Mouse (Mus musculus): ENCODE measurements around the gene Prkar2a.

The Prkar2a gene

GRCm38 (mm10) chr9:108692226-108693041 lies 3.3 kb downstream of the Prkar2a start:
- peak; percentile 74 for DNase-seq (ENCODE audit: extremely low spot score)

- no peak for DNase-seq (ENCODE audit: extremely low spot score)
These were observed 4.8 kb downstream of the Prkar2a start for GRCm38 (mm10) chr9:108693946-108694345.

GRCm38 (mm10) chr9:108694533-108694932 lies 5.4 kb downstream of the Prkar2a start:
- DNase-seq (ENCODE audit: extremely low spot score) = no peak

GRCm38 (mm10) chr9:108702476-108702875 lies 13.4 kb downstream of the Prkar2a start:
- DNase-seq (ENCODE audit: extremely low spot score) = no peak

GRCm38 (mm10) chr9:108703373-108704110 lies 14.4 kb downstream of the Prkar2a start:
- peak; percentile 20 for DNase-seq (ENCODE audit: extremely low spot score)

GRCm38 (mm10) chr9:108704591-108704990 lies 15.5 kb downstream of the Prkar2a start:
- no peak for DNase-seq (ENCODE audit: extremely low spot score)

- no peak for DNase-seq (ENCODE audit: extremely low spot score)
These were observed 18.1 kb downstream of the Prkar2a start for GRCm38 (mm10) chr9:108707212-108707611.

- no peak for DNase-seq (ENCODE audit: extremely low spot score)
These were observed 19.7 kb downstream of the Prkar2a start for GRCm38 (mm10) chr9:108708833-108709232.

GRCm38 (mm10) chr9:108710767-108711166 lies 21.7 kb downstream of the Prkar2a start:
- no peak for DNase-seq (ENCODE audit: extremely low spot score)

- no peak for DNase-seq (ENCODE audit: extremely low spot score)
These were observed 27.1 kb downstream of the Prkar2a start for GRCm38 (mm10) chr9:108716199-108716598.

GRCm38 (mm10) chr9:108723751-108724150 lies 34.6 kb downstream of the Prkar2a start:
- no peak for DNase-seq (ENCODE audit: extremely low spot score)

- no peak for DNase-seq (ENCODE audit: extremely low spot score)
These were observed 37.0 kb downstream of the Prkar2a start for GRCm38 (mm10) chr9:108726116-108726515.

GRCm38 (mm10) chr9:108729050-108729449 lies 39.9 kb downstream of the Prkar2a start:
- DNase-seq (ENCODE audit: extremely low spot score) = no peak

GRCm38 (mm10) chr9:108732462-108732861 lies 43.3 kb downstream of the Prkar2a start:
- DNase-seq (ENCODE audit: extremely low spot score) = no peak

GRCm38 (mm10) chr9:108734626-108735025 lies 45.5 kb downstream of the Prkar2a start:
- DNase-seq (ENCODE audit: extremely low spot score) = no peak

- no peak for DNase-seq (ENCODE audit: extremely low spot score)
These were observed 50.1 kb downstream of the Prkar2a start for GRCm38 (mm10) chr9:108739239-108739638.

- DNase-seq (ENCODE audit: extremely low spot score) = no peak
These were observed 50.9 kb downstream of the Prkar2a start for GRCm38 (mm10) chr9:108740062-108740461.

- no peak for DNase-seq (ENCODE audit: extremely low spot score)
These were observed 52.9 kb downstream of the Prkar2a start for GRCm38 (mm10) chr9:108742048-108742447.

GRCm38 (mm10) chr9:108746876-108747499 lies 57.9 kb downstream of the Prkar2a start:
- DNase-seq (ENCODE audit: extremely low spot score) = no peak

GRCm38 (mm10) chr9:108747694-108748093 lies 58.6 kb downstream of the Prkar2a start:
- no peak for DNase-seq (ENCODE audit: extremely low spot score)

GRCm38 (mm10) chr9:108748600-108749183 lies 59.6 kb downstream of the Prkar2a start:
- no peak for DNase-seq (ENCODE audit: extremely low spot score)

GRCm38 (mm10) chr9:108750616-108751015 lies 61.5 kb downstream of the Prkar2a start:
- no peak for DNase-seq (ENCODE audit: extremely low spot score)

All from embryo, embryonic 9.5 days (tissue).